Mouse (Mus musculus) gastrocnemius, postnatal 14 days (tissue): ENCODE data around the gene Phospho1. TPM values are rescaled to one million over a fixed set of nuclear protein-coding genes. Genes with fewer than 3 reads are reported as not detected.

Experiments
- DNase-seq: peaks from one replicate; pipeline ENCODE4 v3.0.0; 2021; ENCODE audit warnings: mixed read lengths
- intact Hi-C: fragments of 180-260 bp; cut with DNase I; formaldehyde crosslinking; loops from one replicate; pipeline ENCODE4 v1.15.1; 2025; ENCODE audit warnings: low total_unique reads
- long read RNA-seq, 2 experiments: library from polyadenylated mRNA; stranded (forward); transcript quantifications; one replicate each; pipeline ENCODE4 v2.0.0; 2021
- total RNA-seq, 2 experiments: library from RNA; stranded (reverse); gene quantifications; 2 replicates each; pipeline ENCODE4 v1.2.3; 2021

Gene Phospho1
- total RNA-seq: 100 to 1,000 TPM; 148 to 155 TPM
- long read RNA-seq, experiment 1, transcript Phospho1-202 (3 exons, 590 nt): major isoform, 27 of 28 reads
- long read RNA-seq, experiment 1, partial matches to known transcripts: 0 of 28 reads
- long read RNA-seq, experiment 1, other reads (novel, unspliced or antisense): 1 of 28 reads
- long read RNA-seq, experiment 2, transcript Phospho1-202 (3 exons, 590 nt): major isoform, 30 of 34 reads
- long read RNA-seq, experiment 2, partial matches to known transcripts: 0 of 34 reads
- long read RNA-seq, experiment 2, other reads (novel, unspliced or antisense): 3 of 34 reads

DNA sequence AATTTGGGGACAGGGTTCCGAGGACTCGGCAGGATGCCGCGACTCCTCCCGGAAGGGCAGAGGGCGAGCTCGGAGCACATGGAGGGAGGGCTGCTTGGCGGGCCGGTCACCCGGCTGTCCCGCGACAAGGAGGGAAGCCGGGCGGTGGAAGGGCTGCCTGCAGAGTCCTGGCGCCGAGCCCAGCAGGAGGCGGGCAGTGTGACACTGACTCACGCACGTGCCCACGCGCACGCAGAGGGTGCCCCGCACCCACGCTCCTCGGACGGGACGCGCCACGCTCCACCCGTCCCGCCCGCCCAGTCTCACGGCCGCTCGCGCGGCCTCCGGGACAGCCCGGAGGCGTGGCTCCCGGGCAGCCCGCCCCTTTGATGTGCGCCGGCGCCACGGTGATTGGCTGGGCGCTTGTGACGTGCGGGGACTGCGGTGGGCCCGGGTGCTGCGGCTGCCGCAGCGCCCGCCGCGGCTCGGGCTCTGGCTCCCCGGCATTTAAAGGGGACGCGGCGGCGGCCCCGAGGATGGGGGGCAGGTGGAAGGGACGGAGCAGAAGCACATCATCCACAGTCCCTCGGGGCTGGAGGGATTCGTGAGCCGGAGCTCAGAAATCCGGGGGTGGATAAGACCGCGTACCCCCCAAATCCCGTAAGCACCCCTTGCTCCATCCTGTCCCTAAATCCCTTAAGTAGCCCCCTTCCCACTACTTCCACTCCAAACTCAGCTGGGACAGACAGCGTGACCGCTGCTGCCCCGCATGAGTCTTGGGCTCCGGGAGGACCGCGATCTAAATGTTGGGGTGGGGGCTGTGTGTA lies at the start of gene Phospho1:
Phospho1 (plus strand) TSS at position 429 of the 806 bp plus-strand sequence.
- intact Hi-C loops: no loop called here
- peak; percentile 94 for DNase-seq

DNA sequence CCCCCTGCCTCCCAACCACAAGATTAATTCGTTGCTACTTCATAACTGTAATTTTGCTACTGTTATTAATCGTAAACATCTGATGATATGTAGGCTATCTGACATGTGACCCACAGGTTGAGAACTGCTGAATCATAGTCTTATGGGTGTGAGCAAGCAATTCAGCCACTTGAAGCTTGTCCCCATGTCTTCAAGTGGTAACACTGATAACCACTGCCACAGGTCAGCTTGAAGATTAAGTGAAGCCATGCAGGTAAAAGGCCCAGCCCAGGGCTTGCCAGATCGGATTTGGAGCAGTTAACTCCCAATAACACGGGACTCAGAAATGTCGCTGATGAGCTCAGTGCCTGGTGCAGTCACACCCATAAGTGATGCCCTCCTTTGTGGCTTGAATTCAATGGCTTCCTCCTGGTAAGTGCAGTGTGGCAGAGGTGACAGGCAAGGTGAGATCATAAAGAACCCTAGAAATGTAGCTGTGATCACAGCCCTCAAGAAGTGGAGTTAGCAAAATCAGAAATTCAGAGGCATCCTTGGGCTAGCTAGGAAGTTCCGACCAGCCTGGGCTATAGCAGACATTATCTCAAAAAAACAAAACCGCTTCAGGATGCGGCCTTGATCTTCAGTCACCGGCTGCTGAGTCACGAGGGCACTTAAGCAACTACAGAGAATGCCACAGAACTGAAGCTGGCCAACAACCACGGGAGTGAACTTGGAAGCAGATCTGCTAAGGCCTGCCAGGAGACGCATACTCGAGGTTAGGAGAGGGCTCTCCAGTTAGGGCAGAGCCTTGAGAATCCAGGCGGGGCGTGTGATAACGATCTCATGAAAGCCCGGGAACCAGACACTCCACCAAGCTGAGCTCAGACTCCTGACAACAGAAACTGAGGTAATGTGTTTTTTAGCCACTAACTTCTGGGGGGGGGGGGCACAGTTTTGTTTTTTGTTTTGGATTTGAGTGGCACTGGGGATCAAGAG lies 46.7 kb upstream of the Phospho1 start:
- DNase-seq: peak; percentile 62
- intact Hi-C loops: no loop called here

DNA sequence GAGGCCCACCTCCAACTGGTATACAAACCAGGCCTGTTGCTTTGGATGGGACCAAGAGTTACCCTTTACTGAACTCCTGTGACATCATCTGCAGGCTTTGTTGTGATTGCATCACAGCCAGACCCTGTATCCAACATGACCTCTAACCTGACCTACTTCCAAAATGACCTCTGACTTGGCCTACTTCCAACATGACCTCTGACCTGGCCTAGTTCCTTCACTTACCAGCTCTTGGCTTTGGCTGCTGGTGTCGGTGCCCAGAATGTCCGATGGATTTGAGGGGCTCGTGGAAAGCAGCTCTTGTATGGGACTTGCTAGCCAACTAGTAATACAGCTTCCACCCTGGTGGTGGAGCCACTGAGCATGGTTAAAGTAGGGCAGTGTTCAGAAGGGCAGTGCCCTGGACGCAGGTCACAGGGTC lies 45.5 kb upstream of the Phospho1 start:
- intact Hi-C loops: no loop called here
- DNase-seq: peak; percentile 14

DNA sequence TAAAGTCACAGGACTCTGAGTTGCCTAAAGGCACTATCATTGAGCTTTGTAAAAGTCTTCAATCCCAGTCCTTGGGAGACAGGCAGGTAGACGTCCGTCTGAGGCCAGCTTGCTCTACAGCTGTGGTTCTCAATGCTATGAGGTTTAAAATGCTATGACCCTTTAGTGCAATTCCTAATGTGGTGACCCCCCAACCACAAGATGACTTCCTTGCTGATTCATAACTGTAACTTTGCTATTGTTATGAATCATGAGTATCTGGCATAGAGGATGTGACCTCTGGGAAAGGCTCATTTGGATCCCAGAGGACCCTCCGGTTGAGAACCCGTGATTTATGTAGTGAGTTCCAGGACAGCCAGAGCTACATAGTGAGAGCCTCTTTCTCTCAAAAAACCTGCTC lies 44.9 kb upstream of the Phospho1 start:
- intact Hi-C loops: no loop called here
- DNase-seq: no peak

DNA sequence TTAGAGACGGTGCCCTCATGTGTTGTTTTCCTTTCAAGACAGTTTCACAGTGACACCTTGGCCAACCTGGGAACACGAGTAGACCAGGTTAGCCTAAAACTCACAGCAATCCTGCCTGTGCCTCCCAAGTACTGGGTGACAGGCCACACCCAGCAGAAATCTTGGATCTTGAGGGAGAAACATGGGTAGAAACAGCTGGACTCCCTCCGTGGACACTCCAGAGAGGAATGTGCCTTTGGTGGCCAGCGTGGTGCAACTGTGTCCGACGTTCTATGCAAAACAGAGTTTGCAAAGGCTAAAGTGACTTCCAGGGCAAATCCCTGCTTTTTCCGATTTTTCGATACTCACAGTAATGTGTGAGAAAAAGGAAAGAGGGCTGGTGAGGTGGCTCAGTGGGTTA lies 43.8 kb upstream of the Phospho1 start:
- intact Hi-C loops: no loop called here
- no peak for DNase-seq

DNA sequence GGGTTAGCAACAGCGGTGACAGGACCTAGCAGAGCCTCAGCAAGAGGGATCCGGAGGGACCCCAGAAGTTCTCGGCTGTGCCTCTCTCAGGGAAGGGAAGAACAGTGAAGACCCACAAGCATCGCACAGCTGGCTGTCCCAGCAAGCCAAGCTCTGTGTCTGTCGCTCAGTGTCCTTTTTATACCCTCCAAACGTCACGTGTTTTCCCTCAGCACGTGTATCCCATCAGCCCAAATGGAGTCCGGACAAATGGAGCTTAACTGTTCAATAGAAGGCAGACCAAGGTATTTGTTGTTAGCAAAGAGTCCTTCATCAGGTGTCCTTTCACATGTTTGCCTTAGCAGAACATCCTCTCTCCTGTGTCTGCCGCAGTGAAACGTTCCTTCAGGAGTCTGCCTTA lies 42.7 kb upstream of the Phospho1 start:
- DNase-seq: no peak
- intact Hi-C loops: no loop called here

DNA sequence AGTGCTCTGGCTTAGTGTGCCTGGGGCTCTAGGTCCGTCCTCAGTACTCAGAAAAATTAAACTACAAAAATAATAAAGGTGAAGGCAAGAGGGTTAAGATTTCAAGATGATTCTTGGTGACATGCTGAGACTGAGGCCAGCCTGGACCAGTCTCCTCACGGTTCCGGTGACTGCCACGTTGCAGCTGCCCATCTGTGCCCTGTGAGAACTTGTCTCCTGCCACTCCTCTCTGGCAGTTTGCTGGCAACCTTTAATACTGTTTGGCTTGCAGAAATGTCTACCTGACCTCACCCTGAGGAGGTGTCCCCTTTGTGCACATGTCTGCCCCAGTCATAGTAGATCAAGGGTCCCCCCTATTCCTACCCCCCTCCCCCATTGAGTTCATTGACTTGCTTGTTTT lies 40.8 kb upstream of the Phospho1 start:
- intact Hi-C loops: no loop called here

DNA sequence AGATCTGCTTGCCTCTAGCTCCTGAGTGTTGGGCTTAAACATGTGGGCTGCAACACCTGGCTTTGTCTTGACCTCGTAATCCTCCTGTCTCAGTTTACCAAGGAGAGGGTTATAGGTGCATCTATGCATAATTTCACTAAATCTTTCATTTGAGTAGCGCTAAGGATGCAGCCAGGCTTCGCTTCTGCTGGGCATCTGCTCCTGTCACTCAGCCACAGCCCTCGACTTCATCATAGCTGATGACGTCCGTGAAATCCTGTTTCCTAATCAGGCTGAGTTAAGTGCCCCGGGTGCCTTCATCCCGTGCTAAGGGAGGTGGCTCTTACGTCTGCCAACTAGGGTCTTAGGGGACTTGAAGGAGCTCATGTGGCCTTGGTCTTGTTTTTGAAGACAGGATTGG lies 40.3 kb upstream of the Phospho1 start:
- intact Hi-C loops: no loop called here
- no peak for DNase-seq

More for the DNA sequence above, 40.8 kb upstream of the Phospho1 start:
- no peak for DNase-seq

DNA sequence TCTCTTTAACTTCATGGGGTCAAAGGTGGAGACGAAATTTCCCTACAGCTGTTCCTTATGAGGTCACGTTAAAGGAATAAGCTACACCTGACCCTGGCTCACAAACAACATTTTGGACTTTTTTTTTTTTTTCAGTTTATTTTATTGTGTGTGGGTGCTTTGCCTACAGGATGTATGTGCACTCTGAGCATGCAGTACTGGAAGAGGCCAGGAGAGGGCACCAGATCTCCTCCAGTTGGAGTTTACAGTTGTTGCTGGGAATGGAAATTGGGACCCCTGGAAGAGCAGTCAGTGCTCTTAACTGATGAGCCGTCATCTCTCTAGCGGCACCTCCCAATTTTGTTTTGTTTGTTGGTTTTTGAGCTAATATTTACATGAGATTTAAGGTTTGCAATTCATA lies 38.6 kb upstream of the Phospho1 start:
- DNase-seq: no peak

DNA sequence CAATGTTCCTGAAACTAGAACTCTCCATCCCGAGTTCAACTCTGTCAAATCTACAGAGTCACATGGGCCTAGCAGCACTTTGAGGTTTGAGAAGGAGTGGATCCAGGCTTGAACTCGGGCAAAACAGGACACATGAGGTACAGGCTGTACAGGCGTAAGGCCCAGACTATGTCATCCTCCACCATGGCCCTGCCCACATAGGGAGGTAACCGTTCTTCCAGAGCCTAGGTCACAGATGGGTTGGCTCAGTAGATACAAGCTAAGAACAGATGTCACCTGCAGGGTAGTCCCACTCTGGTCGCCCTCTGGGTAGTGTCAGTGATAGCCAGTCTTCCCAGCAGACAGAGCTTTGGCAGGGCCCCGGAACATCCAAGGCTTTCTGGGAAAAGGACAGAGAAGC lies 37.8 kb upstream of the Phospho1 start:
- intact Hi-C loops: no loop called here
- no peak for DNase-seq

More for the DNA sequence above, 38.6 kb upstream of the Phospho1 start:
- intact Hi-C loops: no loop called here

DNA sequence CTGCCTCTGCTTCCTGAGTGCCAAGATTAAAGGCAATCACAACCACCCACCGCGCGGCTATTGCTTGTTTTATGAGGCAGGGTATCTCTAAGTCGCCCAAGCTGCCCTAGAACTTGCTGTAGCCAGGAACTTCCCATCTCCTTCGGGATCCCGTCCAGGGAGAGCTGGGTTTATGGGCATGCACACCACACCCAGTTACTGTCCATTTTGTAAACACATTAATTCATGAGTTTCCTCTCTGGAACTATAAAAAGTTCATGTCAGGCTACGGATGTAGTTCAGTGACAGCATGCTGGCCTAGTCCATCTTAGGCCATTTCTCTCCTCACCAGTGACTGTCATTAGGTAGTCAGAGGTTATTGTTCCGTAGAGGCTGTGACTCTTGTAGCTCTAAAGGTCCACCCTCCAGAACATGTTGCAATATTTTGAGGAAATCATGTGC lies 34.8 kb upstream of the Phospho1 start:
- intact Hi-C loops: no loop called here
- DNase-seq: no peak

DNA sequence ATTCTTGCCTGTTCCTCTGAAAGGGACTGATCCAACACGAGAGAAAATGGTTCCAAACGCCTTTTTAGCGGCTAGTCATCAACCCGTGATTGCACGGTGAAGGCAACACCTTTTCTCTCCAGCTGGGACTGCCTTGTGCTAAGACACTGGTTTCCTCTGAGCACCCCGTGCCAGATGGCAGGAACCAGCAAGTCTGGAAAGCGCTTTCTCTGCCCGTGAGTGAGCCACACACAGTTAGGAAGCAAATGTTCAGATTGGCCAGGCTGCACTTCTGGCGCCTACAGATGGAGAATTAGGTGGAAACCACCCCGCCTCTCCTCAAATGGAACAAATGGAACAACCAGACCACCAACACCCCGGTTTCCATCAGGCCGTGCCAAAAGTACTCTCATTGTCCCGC lies 32.5 kb upstream of the Phospho1 start:
- intact Hi-C loops: no loop called here
- DNase-seq: peak; percentile 16

DNA sequence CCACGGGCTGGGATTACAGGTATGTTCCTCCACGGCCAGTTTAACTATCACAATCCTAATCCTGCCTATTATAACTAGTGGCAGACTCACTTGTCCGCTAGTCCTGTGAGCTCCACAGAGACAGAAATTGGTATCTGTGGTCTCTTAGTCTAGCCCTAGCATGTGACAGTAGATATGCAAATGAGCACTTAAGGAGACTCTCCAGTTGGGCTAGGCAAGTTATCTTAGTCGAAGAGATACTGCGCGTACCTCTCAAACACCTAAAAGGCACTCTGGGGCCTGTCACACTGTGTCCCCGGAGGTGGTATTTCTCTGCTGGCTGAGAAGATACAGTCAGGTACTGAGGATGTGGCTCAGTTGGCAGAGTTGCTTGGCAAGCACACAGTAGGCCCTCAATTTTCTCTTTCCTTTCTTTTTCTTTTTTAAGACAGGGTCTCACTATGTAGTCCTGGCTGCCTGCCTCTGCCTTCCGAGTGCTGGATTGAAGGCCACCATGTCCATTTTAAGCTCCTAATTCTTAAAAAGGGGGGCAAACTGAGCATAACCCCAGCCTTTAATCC lies 31.3 kb upstream of the Phospho1 start:
- no peak for DNase-seq
- intact Hi-C loops: no loop called here

DNA sequence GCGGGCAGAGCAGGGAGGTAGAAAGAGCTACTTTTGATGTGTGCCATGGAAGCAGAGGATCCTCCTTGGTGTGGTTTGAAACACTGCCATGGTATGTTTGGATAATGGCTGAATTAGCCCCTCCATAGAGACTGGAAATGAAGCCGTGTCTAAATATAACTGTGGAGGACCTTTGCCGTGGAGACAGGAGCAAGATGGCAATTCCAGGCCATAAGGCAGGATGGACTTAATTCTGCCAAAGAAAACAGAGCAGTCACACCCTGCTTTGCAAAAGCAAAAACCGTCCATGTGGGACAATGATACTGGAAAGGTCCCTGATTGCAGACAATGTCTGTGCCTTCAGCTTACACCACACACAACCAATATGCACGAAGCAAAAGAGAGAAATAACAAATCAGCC lies 30.1 kb upstream of the Phospho1 start:
- no peak for DNase-seq
- intact Hi-C loops: no loop called here

DNA sequence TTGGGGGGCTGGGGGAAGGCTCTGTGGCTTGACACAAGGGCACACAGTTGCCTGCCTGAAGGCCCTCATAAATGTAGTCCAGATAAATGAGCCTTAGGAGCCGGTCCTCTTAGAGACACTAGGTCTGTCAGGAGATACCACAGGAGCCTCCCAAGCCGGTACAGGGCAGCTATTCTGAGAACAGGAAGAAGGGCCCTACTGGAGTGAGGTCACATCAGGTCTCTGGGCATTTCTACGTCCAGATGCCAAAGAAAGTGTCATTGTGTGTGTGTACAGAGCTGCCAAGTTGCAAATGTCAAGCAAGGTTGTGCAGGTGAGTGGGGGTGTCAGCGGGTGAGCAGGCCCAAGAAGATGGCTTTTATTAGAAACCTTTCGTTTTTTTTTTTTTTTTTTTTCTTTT lies 28.7 kb upstream of the Phospho1 start:
- peak; percentile 33 for DNase-seq
- intact Hi-C loops: no loop called here

DNA sequence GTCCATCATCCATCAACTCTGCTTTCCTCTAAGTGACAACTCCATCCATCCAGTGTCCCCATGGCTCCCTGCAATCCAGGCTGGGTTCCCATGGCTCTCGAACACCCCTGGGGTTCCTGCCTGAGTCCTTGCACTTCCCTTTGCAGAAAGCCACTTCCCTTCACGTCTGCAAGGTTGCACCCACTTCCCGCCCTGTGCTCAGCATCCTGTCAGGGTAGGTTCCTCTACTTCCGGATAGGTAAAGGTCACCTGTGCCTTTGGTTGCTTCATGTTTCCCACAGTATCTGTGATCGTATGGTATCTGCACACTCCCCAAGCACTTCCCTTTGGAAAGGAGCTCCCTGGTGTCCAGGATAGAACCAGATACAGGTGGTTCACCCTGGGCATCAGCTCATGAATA lies 19.3 kb upstream of the Phospho1 start:
- intact Hi-C loops: no loop called here
- no peak for DNase-seq

DNA sequence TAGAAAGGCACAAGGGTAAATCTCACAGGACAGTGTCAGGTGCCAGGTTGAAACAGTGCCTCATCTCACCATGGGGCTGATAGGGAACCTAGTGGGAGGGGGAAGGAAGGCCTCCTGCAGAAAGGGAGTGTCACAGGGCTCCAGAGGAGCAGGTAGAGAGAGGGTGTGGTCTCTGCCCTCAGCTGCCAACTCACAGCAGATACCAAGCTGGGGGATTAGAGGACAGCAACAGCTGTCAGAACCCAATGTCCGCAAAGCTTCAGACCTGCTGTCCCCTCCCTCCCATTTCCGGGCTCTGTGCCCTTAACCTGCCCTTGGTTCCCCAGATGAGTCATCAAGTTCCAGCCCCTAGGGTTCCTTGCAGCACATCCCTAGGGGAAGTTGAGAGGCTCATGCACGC lies 18.8 kb upstream of the Phospho1 start:
- intact Hi-C loops: no loop called here
- DNase-seq: no peak

DNA sequence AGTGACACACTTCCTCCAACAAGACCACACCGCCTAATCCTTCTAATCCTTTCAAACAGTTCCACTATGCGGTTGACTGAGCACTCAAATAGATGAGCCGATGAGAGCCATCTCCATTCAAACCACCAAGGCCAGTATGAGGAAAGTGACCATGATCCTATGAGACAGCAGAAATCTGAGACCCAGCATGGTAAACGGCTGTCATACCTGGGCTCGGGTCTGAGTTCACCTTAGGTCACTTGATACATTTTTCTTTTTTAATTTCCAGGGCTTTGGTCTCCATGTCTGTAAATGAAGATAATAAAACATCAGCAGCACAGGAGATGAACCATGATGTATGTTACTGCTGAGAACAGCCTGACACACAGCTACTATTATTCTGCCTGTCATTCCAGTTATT lies 16.4 kb upstream of the Phospho1 start:
- intact Hi-C loops: no loop called here
- no peak for DNase-seq

DNA sequence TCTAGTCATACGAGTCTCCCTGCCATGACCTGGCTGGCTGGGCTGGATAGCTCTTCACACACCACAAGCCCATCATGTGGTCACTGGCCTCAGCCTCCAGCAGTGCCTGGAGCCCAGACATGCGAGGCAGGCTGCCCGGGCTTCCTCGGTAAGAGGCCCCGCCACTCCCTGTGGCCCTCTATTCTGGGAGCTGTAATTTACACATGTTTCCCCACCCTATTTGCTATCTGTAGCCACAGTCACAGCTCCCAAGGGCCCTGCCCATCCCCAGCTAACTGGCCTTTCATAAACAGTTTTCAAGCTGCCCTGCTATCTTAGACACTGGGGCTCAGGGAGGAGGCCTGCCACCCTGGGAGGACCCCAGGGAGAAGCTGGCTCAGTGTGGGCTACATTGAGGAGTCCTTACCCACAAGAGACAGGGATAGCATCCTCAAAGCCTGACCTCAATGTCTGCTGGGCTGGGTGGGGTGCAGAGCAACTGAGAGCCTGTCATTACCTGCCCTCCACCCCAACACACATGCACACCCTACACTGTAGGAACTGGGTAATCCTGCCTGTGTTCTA lies 15.8 kb upstream of the Phospho1 start:
- intact Hi-C loops: no loop called here
- DNase-seq: peak; percentile 59
